Mouse (Mus musculus) brown adipose tissue, adult 24 weeks (tissue): ENCODE measurements around the gene Hc. TPM values are rescaled to one million over a fixed set of nuclear protein-coding genes. Genes with fewer than 3 reads are reported as not detected.

ENCODE experiments used
- H3K27ac ChIP-seq: fragments of 200-500 bp; replicated peaks from 2 replicates; pipeline ENCODE4 v1.5.1; 2012; ENCODE audit warnings: low read depth, mild to moderate bottlenecking, low read length
- H3K4me1 ChIP-seq: fragments of 200-500 bp; 2 replicates; pipeline ENCODE4 v1.6.1; 2012; ENCODE audit warnings: low read length, mixed read lengths; ENCODE audit not compliant: control insufficient read depth, insufficient read depth, insufficient read length
- H3K4me3 ChIP-seq: fragments of 200-500 bp; 2 replicates; pipeline ENCODE4 v1.5.1; 2012; ENCODE audit warnings: low read depth, mild to moderate bottlenecking, low read length, moderate library complexity; ENCODE audit not compliant: insufficient read depth
- polyA plus RNA-seq: library from polyadenylated mRNA; stranded (reverse); fragments of >200 nt; gene quantifications from 2 replicates; pipeline ENCODE4 v1.2.4, GENCODE M21; 2012; ENCODE audit not compliant: missing spikeins, insufficient read depth, insufficient read length

Hc gene
- polyA plus RNA-seq, 1 experiment = not detected

- Histone ChIP-seq H3K4me1 (no peaks in the 10 kb centered on the region), H3K4me3 (no peak overlapping the region), H3K27ac (no peak overlapping the region)
Measured at GRCm38 (mm10) chr2:34938269-34939208, 122.7 kb downstream of the Hc start.

DNA sequence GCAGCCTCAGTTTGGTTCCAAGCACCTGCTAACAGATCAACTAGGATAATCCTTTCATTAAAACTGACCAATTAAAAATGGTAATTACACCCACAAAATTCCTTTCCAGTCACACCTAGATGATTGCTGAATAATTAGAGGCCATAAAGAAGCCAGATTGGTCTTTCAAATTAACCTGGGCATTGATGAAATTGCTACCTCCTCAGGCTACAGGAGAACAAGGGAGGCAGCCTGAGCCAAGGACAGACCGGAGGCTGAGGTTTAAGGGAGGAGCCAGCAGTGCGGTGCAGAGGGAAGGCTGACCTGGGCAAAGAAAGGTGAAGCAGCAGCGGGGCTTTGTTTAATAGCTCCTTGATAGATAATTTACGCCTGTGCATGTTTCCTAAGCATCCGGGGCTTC, 123.8 kb downstream of the Hc start:
- Histone ChIP-seq H3K4me3 (no peak overlapping the region), H3K4me1 (no peaks in the 10 kb centered on the region), H3K27ac (no peak overlapping the region)

Other genes starting within 250 kb of the Hc start
- 55.3 and 59.9 TPM in 2 replicates for gene Fbxw2, start 235.1 kb downstream of the Hc start, polyA plus RNA-seq
- not detected in 2 replicates for gene Gm34653, start 228.4 kb downstream of the Hc start, polyA plus RNA-seq
- not detected in 2 replicates for gene Cutal, start 187.0 kb downstream of the Hc start, polyA plus RNA-seq
- 33.2 and 33.9 TPM in 2 replicates for gene Psmd5, start 186.5 kb downstream of the Hc start, polyA plus RNA-seq
- 2.3 and 2.4 TPM in 2 replicates for gene Phf19, start 147.4 kb downstream of the Hc start, polyA plus RNA-seq
- gene Traf1, start 99.7 kb downstream of the Hc start, polyA plus RNA-seq = not detected in 2 replicates
- gene AI182371, start 40.1 kb upstream of the Hc start, polyA plus RNA-seq = 0.91 TPM in 1 of 2 replicates, not detected in the other
- gene Cntrl, start 48.1 kb upstream of the Hc start, polyA plus RNA-seq = 3.3 and 4.4 TPM in 2 replicates
- 114 and 128 TPM in 2 replicates for gene Rab14, start 139.7 kb upstream of the Hc start, polyA plus RNA-seq
- 804 and 896 TPM in 2 replicates for gene Gsn, start 194.9 kb upstream of the Hc start, polyA plus RNA-seq